Mouse (Mus musculus): Measurements from ENCODE around the gene Tmem266.

Gene Tmem266

DNA sequence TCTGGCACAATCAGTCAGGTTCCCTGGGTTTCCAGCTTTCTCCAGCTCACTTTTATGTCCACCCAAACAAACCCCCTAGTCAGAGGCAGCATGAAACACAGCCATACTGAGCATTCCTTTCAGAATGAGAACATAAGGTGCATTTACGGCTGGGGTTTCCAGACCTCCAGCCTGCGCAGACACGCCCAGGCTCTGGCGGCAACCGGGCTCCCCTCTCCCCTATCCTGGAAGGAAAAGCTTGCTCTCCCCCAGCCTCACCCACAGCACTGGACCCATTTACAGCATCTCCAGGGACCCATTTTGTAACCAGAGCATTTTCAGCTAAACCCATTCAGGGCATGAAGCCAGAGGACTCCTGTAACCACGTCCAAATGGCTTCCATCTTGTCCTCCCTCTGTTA is 123.3 kb downstream of the Tmem266 start:
- no peak for DNase-seq (ENCODE audit: low spot score)

DNA sequence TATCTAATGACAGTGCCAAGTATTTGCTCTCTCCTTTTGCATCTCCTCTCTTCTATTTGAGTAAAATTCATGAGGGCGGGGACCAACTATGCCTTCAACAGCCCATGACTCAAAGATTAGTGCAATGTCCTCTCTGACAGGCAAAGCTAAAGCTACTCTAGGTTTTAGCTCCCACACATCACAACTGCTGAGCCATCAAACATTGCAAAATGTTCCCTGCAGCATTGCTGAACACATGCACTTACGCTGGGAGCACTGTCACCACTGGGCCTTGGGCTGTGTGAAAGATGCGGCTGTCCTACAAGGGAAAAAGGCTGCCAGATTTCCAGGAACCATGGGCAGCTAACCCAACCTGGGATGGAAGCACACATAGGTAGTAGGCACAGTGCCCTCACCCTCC is 124.7 kb downstream of the Tmem266 start:
- no peak for DNase-seq (ENCODE audit: low spot score)

GRCm38 (mm10) chr9:55452906-55453305 is 126.2 kb downstream of the Tmem266 start:
- no peak for DNase-seq (ENCODE audit: low spot score)

GRCm38 (mm10) chr9:55453366-55453765 is 126.7 kb downstream of the Tmem266 start:
- DNase-seq (ENCODE audit: low spot score), result no peak

DNA sequence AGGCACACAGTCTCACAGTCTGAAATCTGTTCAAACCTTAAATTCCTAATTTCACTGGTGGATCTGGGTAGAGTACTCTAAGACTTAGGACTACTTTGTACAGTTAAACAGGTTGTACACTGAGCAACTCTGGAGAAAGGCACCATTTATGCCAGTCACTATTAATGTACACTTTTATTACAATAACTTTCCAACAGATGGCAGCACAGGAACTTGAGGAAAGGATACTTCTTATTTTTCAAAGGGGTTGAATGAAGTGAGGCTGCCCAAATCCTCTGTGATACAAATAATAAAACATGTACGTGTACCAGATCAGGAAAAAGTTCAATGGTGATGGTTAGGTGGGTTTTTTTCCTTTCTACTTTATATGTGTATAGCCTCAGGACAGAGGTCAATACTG is 141.7 kb downstream of the Tmem266 start:
- no peak for DNase-seq (ENCODE audit: low spot score)

DNA sequence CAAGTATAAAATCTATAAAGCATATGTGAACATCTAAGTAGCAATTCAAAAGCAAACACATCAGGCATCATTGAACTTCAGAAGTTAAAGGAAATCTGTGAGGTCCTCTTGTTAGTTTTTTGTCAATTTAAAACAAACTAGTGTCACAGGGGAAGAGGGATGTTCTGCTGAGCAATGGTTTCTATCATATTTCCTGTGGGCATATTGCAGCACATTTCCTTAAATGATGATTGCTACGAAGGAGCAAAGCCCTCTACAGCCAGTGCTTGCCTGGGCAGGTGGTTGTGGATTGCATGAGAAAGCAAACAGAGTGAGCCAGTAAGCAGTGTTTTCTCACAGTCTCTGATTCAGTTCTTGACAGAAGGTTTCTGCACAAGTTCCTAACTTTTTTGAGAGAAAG is 149.4 kb downstream of the Tmem266 start:
- no peak for DNase-seq (ENCODE audit: low spot score)

GRCm38 (mm10) chr9:55478699-55479098 is 152.0 kb downstream of the Tmem266 start:
- DNase-seq (ENCODE audit: low spot score), result no peak

- no peak for DNase-seq (ENCODE audit: low spot score)
Measured at GRCm38 (mm10) chr9:55482116-55482515, 155.4 kb downstream of the Tmem266 start.

All from urinary bladder, postnatal 10 days (tissue).